Mouse (Mus musculus) urinary bladder, postnatal 36 days (tissue): ENCODE results near the gene Dnajb14.
"Not testable (repeated sequence)": the region's sequence is repeated elsewhere in the genome, so short reads cannot be mapped to it uniquely, and the experiment has no call there.

Experiments
- DNase-seq, 2 experiments: peaks; one replicate each; pipeline ENCODE4 v3.0.0; 2022; ENCODE audit warnings: low spot score in 2 of 2, mixed read lengths in 1 of 2

The Dnajb14 gene

DNA sequence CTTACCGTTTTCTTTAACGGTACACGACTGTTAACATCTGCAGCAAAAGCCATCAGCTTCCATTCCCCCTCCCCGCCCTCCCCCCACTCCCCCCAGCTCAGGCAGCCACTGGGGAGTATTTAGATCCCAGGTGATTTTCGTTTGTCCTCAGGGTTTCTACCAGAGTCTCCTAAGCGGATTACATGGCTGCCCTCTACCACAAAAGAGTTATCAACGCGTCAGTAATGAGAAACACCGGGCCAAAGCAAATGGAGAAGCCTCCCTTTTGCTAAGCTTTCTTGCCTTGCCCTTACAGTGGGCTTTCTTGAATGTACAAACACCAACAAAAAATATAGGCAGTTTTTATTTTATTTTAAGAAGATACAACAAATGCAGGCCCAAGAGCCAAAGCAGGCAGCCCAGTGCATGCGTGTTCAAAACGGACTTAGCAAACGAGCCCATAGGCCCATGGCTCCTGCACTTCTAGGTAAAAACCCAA is 50.3 kb downstream of the Dnajb14 start:
- no peak for DNase-seq

DNA sequence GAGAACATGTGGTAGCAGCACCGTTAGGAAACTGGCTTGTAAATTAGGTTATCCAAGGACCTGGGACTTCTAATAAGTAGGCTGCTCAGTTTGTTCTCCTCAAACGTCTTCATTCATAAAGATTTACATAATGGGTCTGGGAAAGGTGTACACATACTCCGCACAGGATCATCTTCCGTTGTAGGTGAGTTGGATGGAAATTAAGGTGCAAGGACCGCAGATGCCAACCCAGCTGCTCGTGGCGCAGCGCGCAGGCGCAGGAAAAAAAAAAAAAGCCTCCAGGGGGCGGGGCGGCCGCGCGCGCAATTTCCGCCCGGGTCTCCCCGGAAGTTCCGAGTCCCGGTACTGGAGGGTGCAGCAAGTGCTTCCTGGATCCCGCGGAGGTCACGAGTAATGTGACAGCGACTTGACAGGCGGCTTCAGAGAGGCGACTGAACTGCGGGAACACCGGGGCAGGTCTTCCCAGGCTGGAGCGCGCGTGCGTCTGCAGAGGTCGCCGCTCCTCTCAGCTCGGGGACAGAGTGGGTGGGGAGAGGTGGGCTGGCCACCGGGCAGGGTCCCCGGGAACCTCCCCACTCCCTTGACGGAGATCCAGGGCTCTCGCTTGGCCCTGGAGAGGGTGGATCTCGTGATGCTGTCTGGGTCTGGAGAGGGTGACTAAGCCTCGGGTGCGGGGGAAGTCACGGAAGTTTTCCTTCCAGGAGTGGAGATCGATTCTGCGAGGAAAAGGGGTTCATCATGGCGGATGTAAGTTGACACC is 50.9 kb downstream of the Dnajb14 start, which contains the start of gene Lamtor3:
TSS of gene Lamtor3 (plus strand) at position 335 of the 760 bp plus-strand sequence.
- peak; percentile 76 to 85 for DNase-seq

DNA sequence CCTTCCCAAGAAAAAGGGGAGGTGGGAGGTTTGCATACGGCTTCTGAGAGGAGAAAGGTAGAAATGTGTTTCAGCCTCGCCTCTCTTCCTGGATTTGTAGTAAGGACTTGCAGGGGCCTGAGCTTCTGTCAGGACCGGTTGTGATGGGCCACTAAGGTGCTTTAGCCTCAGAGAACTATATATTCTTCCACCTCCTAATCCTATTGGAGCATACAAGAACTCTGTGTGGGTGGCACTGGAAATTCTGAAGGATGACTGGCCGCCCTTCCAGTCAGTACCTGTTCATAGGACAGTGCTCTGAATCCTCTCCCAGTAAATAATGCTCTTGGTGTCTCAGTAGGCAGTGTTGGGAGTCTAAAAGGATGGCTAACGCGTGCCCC is 51.4 kb downstream of the Dnajb14 start:
- no peak for DNase-seq

DNA sequence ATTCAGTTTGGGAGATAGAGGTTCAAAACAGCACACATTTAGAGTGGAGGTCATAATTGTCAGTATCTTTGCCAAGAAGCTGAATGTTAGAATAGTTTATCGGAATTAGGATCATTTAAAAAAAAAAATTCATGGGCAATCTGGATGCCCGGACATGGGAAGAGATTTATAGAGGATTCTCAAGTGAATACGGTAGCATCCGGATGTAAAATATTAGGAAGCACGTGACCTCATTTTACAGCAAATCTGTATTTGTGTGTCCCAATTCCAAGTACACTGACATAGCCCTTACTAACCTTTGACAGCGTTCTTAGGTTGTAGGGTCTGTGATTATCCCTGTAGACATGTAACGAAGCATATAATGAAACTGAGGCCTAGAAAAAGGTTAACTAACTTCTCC is 51.9 kb downstream of the Dnajb14 start:
- no peak for DNase-seq

DNA sequence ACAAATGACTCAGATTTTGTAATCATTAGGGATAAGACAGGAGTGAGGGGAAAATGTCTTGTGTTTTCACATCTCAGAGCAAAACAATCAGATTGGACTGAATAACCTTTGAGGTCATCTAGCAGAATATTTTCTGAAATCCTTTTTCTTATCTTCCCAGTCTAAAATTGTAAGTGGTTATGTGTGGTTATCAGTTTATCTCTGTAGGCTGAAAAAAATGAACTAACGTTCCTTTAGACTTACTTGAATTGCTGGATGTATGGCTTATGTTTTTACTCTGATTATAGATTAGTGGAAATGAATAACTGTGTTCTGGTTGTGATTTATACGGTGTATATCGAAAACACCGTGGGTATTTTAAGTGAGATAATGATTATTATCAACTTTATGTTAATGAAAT is 53.1 kb downstream of the Dnajb14 start:
- no peak for DNase-seq

GRCm38 (mm10) chr3:137927010-137927409 is 59.5 kb downstream of the Dnajb14 start:
- DNase-seq, result no peak

GRCm38 (mm10) chr3:137929940-137930339 is 62.5 kb downstream of the Dnajb14 start:
- no peak for DNase-seq

DNA sequence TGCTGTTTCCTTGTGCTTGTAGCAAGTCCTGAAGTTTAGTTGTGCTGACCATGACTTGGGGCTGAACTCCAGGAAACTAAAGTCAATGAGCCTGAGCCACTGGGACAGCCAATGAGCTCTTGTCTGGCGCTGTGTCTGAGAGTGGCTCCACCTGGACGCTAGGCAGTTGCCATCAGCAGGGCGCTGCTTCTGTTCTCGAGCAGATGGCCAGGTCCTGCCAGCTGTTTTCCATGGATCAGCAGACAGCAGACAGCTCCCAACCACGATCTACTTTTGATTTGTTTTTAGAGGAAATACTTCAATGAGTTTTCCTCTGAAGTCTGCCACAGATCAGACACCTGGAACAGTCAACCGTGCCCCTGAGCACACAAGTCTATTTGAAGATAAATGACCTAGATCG is 65.3 kb downstream of the Dnajb14 start:
- DNase-seq, result no peak

DNA sequence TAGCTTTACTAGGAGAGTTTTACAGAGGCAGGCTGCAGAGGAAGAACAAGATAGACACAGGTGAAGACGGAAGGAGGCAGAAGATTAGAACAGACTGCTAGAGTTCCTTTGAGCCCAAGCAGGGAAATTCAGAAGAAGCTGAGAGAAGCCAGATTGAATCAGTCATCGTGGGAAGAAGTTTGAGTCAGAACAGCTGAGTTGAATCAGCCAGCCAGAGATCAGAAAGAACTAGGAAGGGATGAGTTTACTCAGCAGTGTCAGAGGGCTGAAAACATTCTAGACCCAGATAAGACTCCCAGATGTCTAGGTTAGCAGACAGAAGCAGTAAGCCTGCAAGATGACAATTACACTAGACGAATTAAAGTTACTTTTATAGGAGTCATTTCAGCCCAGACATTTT is 66.5 kb downstream of the Dnajb14 start:
- DNase-seq, result no peak

DNA sequence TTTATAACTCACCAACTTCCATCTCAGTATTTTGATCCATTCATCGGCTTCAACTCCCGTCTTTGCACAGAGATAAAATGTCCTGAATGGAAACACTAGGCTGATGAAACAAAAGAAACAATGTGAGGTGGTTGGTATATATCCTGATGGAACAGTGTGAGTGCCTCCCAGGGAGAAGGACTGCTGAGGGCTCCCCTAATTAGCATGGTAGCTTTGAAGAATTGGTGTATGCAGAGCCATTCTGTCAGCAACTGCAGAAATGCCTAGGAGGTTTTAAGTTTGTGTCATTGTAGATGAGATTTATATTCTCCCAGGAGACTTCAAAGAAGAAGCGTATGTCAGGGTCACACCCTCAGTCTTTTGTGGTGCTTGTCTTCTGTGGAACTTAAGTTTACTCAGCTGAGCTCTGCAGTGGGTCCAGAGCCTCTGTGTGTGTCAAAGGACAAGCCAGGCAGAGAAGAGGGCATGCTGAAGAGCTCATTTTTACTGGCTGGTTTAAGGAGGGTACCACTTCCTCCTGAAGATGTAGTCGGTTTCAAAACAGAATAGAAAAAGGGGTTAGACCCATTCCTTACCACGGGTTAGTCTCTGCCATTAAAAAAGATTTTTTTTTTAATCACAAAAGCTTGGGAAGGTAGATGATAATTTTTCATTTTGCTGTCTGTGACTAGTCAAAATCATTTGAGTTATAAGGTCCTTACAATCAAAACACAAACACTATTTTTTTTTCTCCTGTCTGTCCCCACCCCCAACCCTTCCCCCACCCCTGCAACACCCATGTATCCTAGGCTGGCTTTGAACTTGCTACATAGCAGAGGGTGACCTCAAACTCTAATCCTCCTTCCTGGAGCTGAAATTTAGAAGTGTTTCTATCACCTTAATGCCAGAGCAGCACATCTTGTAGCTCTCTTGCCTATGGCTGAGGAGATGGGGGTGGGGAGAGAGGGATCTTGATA is 68.4 kb downstream of the Dnajb14 start:
- DNase-seq, result no peak

GRCm38 (mm10) chr3:137936541-137936940 is 69.1 kb downstream of the Dnajb14 start:
- no peak for DNase-seq

DNA sequence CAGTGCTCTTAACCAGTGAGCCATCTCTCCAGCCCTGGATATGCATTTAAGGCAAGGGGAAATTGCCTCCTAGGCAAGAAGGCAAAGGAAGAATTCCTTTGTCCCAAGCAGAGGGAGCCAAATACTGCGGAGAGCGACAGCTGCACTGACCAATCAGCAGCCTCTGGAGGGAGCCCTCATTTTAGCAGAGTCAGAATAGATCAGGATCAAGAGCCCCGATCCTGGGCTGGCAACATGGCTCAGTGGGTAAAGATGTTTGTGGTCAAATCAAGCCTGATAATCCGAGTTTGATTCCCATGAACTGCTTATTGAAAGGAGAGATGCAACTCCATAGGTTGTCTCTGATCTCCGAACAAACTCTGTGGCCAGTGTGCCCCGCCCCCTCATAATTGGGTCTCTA is 71.1 kb downstream of the Dnajb14 start:
- DNase-seq, result peak in 1 of 2 experiments; percentile 31

DNA sequence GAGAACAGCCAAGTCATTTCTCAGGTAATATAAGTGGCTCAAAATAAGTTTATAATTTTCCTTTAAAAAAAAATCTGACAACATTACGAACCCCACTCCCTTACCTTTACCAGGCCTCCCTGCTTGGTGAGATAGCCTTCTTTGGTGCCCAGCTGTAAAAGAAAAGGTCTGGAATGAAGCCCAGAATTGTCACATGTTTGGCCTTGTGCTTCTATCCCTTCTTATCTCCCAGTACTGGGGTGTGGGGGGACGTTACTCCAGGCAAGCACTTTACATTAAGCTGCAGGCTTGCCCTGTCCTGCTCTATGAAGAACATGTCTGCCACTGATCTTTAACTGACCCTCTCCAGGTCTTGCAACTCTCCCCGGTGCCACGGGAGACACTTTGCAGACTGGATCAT is 73.3 kb downstream of the Dnajb14 start:
- peak; percentile 15 to 44 for DNase-seq

DNA sequence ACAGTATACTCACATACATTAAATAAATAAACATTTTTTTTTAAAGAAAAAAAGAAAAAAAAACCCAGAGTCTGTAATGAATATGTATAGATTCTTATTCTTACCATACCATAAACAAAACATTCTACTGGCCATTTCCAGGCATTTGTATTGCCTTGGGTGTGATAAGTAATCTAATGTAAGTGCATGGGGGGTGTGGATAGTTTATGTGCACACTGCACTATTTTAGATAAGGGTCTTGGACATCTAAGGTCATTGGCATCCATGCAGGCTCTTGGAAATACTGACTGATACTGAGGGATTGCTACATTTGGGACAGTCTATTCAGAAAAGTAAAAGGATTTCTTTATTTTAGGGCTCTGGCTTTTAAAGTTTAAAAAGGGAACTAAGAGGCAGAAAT is 74.1 kb downstream of the Dnajb14 start:
- no peak for DNase-seq

DNA sequence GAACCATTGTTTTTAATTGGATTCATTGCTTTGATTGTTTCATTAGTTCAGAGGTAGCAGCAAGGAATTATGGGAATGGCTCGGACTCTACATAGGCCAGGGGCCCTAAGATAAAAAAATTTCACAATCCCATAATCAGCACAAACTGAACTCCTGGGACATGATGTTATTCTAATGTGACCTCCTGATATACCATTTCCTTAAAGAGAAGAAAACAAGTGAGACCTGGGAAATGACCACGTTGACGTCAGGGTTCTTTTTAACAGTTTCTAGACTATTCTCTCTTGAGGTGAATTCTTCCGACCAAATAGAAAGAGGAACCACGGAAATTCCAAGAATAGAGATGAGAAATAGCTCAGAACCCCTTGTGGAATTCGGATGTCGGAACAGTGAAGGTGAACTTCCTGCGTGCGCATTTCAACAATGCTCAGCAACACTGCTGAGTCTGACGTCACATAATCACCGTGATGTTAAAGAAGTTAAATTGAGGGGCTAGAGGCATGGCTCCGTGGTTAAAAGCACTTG is 74.7 kb downstream of the Dnajb14 start:
- no peak for DNase-seq

GRCm38 (mm10) chr3:137943737-137944154 is 76.3 kb downstream of the Dnajb14 start:
- no peak for DNase-seq

DNA sequence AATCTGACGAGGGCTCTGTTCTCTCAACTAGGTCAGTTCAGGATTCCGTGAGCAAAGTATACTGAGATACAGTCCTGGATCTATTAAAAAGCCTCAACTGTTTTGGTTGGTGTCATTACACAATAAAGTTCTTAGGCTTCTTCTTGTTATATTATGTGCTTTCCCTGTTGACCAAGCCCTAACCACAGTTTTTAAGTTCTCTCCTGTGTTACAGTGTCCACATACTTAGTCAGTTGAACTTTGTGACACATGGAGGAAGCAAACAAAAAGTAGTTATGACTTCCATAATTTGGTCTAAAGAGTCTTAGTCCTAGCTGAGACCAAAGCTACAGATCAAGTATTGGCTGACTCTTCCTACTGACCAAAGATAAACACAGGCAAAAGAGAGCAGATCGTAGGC is 79.4 kb downstream of the Dnajb14 start:
- DNase-seq, result no peak

- no peak for DNase-seq
Measured at GRCm38 (mm10) chr3:137947525-137947924, 80.0 kb downstream of the Dnajb14 start.

GRCm38 (mm10) chr3:137950191-137950885 is 82.9 kb downstream of the Dnajb14 start:
- no peak for DNase-seq

DNA sequence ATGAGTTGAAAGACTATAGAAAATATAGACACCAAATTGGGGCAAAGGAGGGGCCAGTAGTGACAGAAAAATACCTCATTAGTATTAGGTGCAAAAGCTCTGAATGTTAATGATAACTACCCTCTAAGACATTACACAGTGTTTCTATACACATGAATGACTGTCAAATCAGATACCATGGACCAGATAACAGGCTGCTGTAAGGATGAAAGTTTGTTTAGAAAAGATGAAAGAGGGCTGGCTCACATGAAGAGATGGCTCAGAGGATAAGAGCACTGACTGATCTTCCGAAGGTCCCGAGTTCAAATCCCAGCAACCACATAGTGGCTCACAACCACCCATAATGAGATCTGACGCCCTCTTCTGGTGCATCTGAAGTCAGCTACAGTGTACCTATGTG is 83.8 kb downstream of the Dnajb14 start:
- not testable (repeated sequence) for DNase-seq

DNA sequence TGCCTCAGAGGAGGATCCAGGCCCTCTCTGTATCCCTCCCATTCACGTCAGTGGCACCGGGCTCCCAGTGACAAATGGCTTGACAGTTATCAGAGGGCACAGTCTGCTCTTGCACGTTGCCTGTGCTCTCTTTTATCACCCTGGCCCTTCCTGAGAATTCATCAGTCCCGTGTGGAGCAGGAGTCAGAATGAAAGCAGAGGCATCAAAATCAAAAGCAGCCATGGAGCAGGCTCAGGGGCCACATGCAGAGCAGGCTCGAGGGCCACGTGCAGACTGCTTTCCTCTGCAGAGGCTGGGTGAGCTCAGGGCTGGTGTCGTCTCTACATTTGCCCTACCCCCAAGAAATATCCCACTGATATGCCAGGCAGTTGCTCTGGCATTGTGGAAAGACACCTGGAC is 84.3 kb downstream of the Dnajb14 start:
- no peak for DNase-seq
